Mouse (Mus musculus) ES-Bruce4 (cell line): Measurements from ENCODE around the gene Mettl21e.

Source experiments
- CTCF ChIP-seq: IDR thresholded peaks from one replicate; pipeline ENCODE4 v1.8.1; 2011; ENCODE audit warnings: low read depth, low read length
- EP300 ChIP-seq: IDR thresholded peaks from 2 replicates; pipeline ENCODE4 v1.6.1; 2011; ENCODE audit warnings: low read depth, low read length; ENCODE audit not compliant: insufficient read depth

DNA sequence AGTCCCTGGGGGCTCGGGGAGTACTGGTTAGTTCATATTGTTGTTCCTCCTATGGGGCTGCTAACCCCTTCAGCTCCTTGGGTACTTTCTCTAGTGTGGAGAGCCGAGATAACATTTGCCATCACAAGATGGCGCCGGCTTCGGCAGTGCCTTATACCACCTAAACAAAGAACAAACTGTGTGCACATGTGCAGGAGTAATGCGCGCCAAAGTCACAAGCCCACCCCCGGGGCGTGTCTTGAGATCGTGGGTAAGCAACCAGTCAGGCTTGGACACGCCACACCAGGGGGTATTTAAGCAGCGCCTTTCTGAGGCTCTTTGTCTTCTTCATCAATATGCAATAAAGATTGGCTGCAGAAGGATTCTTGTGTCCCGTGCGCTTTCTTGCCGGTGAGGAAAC, 15.9 kb downstream of the Mettl21e start:
- TF ChIP-seq CTCF (no peak), EP300 (no peak)
